8 mouse cellular contexts compared by ENCODE assay signal in the genomic region with DNA sequence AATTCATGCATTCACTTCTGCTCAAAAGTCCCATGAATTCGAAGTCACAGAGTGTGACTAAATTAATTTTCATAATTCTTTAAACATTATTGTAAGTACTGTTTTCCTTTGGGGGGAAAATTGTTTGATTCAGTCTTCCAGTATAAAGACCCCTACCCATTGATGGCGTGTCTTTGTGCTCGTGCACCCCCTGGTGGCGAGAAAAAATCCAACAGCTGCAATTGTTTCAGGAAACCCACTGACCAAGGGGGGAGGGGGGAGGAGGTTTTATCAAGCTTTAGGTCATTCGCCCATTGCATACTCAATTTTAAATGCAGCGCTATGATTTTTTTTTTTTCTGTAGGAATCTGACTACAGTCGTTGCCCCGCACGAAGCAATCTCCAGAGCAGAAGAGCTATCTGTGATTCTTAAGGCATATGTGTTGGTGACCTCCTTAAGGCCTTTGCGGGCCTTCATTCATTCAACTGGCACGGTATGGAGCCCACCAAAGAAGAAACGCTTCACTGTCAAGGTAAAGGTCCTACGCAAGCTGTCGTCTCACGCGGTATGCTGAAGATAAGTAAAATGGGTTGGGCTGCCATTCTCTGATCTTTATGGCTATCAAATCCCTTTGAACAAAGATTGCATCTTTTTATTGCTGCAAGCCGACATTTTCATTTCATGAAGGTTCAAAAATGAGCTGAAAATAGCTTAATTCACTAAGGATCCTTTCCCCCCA.
DNase-seq lines count a peak whose midpoint lies in the region; ATAC-seq and TF ChIP-seq lines count a peak whose summit lies in the region.

No protein-coding gene starts in this region.

- no peak overlapping the region for H3K9ac ChIP-seq in heart, adult 2 months (ENCODE audit: low read depth, low read length)
- no peak overlapping the region for H3K9ac ChIP-seq in heart, embryonic 12.5 days
- no peak overlapping the region for H3K9ac ChIP-seq in forebrain, postnatal 0 days

- 0 out of 2 replicates have a peak, but pooled peaks cover 3% of the 10 kb centered on the region for H3K9me3 ChIP-seq in heart, embryonic 12.5 days (replicated peaks)
- H3K9me3 ChIP-seq in forebrain, postnatal 0 days (ENCODE audit: low read length), result no peaks in the 10 kb centered on the region

- no peak for TF ChIP-seq EP300 in heart, adult 2 months (IDR thresholded peaks at IDR 0.05; ENCODE audit: insufficient read depth, low read depth, low read length)

- no peak overlapping the region for H3K27ac ChIP-seq in heart, adult 2 months
- no peak overlapping the region for H3K27ac ChIP-seq in heart, embryonic 12.5 days (ENCODE audit: poor library complexity, severe bottlenecking)
- no peak overlapping the region for H3K27ac ChIP-seq in forebrain, postnatal 0 days (ENCODE audit: low read depth, low read length)
- no peak overlapping the region for H3K27ac ChIP-seq in small intestine, adult 2 months (ENCODE audit: insufficient read depth, low read depth, low read length)

- 54% methylated on average over 17 of the region's 17 CpGs for WGBS in heart, adult 2 months
- 50% methylated on average over 17 of the region's 17 CpGs for WGBS in heart, embryonic 12.5 days
- WGBS in forebrain, postnatal 0 days, result 55% methylated on average over 17 of the region's 17 CpGs
- 30% methylated on average over 17 of the region's 17 CpGs for WGBS in small intestine, adult 2 months

- no peak for TF ChIP-seq POLR2A in heart, adult 2 months (IDR thresholded peaks at IDR 0.05; ENCODE audit: insufficient read depth, low read depth, low read length)
- TF ChIP-seq POLR2A in small intestine, adult 2 months (IDR thresholded peaks at IDR 0.05; ENCODE audit: low read depth, low read length), result no peak

- H3K4me3 ChIP-seq in heart, adult 2 months, result no peak overlapping the region
- H3K4me3 ChIP-seq in heart, embryonic 12.5 days, result no peak overlapping the region
- H3K4me3 ChIP-seq in forebrain, postnatal 0 days (ENCODE audit: low read depth, low read length), result no peak overlapping the region
- no peak overlapping the region for H3K4me3 ChIP-seq in small intestine, adult 2 months (ENCODE audit: low read depth, low read length)

- H3K79me2 ChIP-seq in heart, adult 2 months (replicated peaks; ENCODE audit: control insufficient read depth, insufficient read depth, low read length), result no peaks in the 10 kb centered on the region

- no peak overlapping the region for H3K4me2 ChIP-seq in heart, embryonic 12.5 days
- H3K4me2 ChIP-seq in forebrain, postnatal 0 days (ENCODE audit: low read depth), result no peak overlapping the region

- peak; percentile 13 to 74 for DNase-seq in heart, adult 2 months
- DNase-seq in urinary bladder, postnatal 14 days (ENCODE audit: low spot score), result peak; percentile 30
- DNase-seq in urinary bladder, adult 2 months (ENCODE audit: low spot score), result no peak
- DNase-seq in forebrain, postnatal 0 days, result peak; percentile 55
- peak; percentile 83 for DNase-seq in kidney, postnatal 4 days

- H3K36me3 ChIP-seq in heart, adult 2 months (ENCODE audit: control insufficient read depth, insufficient read depth, low read length), result no peaks in the 10 kb centered on the region; the same call in 1 of the 2 replicates
- H3K36me3 ChIP-seq in heart, embryonic 12.5 days, result no peaks in the 10 kb centered on the region
- no peaks in the 10 kb centered on the region for H3K36me3 ChIP-seq in forebrain, postnatal 0 days (ENCODE audit: insufficient read depth)
- no peaks in the 10 kb centered on the region; the same call in 1 of the 2 replicates for H3K36me3 ChIP-seq in small intestine, adult 2 months (ENCODE audit: control insufficient read depth, insufficient read depth, low read length)

- peak; percentile 82 for TF ChIP-seq CTCF in heart, adult 2 months (IDR thresholded peaks at IDR 0.05)
- TF ChIP-seq CTCF in forebrain, postnatal 0 days (IDR thresholded peaks at IDR 0.05; ENCODE audit: low read depth), result peak; percentile 65
- peak; percentile 70; the same call in 1 of the 2 replicates for TF ChIP-seq CTCF in small intestine, adult 2 months (IDR thresholded peaks at IDR 0.05; ENCODE audit: extremely low read depth, insufficient read length, insufficient replicate concordance, low read depth, low read length)

- intact Hi-C loops in heart, adult 2 months (cut with DNase I), result loop anchor here (1.0 to 2.0 kb wide), 3 partner anchors 16 to 294 kb away; no protein-coding TSS in a partner anchor

- no peak for ATAC-seq in heart, embryonic 12.5 days (ENCODE audit: insufficient number of reproducible peaks, low FRiP score)
- no peak for ATAC-seq in forebrain, postnatal 0 days
- ATAC-seq in megakaryocyte-erythroid progenitor cell, adult 5-6 weeks (replicated peaks; ENCODE audit: low FRiP score, low TSS enrichment, poor library complexity, severe bottlenecking), result no peak

- H3K27me3 ChIP-seq in heart, adult 2 months (ENCODE audit: control insufficient read depth, insufficient read depth, low read length), result no peaks in the 10 kb centered on the region
- H3K27me3 ChIP-seq in heart, embryonic 12.5 days (replicated peaks), result no peaks in the 10 kb centered on the region
- H3K27me3 ChIP-seq in forebrain, postnatal 0 days (ENCODE audit: insufficient read depth, low read length), result no peaks in the 10 kb centered on the region
- H3K27me3 ChIP-seq in small intestine, adult 2 months (ENCODE audit: control insufficient read depth, insufficient read depth, low read length), result no peaks in the 10 kb centered on the region

- H3K4me1 ChIP-seq in heart, adult 2 months (ENCODE audit: control insufficient read depth, insufficient read depth, low read length), result no peaks in the 10 kb centered on the region
- no peaks in the 10 kb centered on the region for H3K4me1 ChIP-seq in heart, embryonic 12.5 days (replicated peaks)
- no peaks in the 10 kb centered on the region for H3K4me1 ChIP-seq in forebrain, postnatal 0 days (ENCODE audit: insufficient read depth)
- H3K4me1 ChIP-seq in small intestine, adult 2 months (ENCODE audit: control insufficient read depth, insufficient read depth, insufficient read length, low read length), result 0 out of 2 replicates have a peak, but pooled peaks cover 2% of the 10 kb centered on the region
